Mouse (Mus musculus): ENCODE measurements around the gene Ubap2. TPM values are rescaled to one million over a fixed set of nuclear protein-coding genes. Genes with fewer than 3 reads are reported as not detected.

The Ubap2 gene
- total and polyA plus RNA-seq, 3 experiments, result 22.7 to 170 (median 127) TPM

DNA sequence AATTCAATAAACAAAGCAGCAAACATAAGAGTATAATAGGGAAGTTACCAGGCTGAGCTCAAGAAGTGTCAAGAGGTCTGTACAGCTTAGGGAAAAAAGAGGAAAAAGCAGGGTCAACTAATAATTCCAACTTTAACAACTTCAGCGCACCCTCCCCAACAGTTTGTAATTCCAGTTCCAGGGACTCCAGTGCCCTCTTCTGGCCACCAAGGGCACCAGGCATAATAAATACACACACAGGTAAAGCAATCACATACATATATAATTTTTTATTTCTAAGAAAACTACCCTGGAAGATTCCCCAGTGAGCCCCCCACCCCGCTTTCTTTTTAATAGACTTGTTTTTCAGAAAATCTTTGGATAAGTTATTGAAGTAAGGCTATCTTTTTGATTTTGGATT, 29.5 kb downstream of the Ubap2 start:
- Histone ChIP-seq H3K79me2 (ENCODE audit: control insufficient read depth, insufficient read depth, low read length, poor library complexity) (peaks cover 37% of the 10 kb centered on the region), H3K27ac (ENCODE audit: control insufficient read depth, low read depth, low read length) (no peak overlapping the region), H3K9ac (ENCODE audit: control insufficient read depth, low read depth, low read length, poor library complexity, severe bottlenecking) (no peak overlapping the region), H3K27me3 (ENCODE audit: control insufficient read depth in 1 of 2, insufficient read depth in 2 of 2, low read length in 2 of 2) (no peaks in the 10 kb centered on the region), H3K9me3 (replicated peaks; ENCODE audit: insufficient read depth, low read length) (no peaks in the 10 kb centered on the region), H3K4me1 (ENCODE audit: control insufficient read depth in 1 of 2, insufficient read depth in 2 of 2, low read length in 2 of 2) (no peaks in the 10 kb centered on the region), H3K36me3 (ENCODE audit: control insufficient read depth in 1 of 2, insufficient read depth in 2 of 2, low read length in 2 of 2) (peaks cover 0 to 78% of the 10 kb centered on the region in 2 experiments; a peak in 2 of 4 replicates), H3K4me3 (ENCODE audit: control insufficient read depth in 1 of 2, insufficient read depth in 1 of 2, low read depth in 2 of 2, low read length in 2 of 2) (no peak overlapping the region)
- TF ChIP-seq USF2 (IDR thresholded peaks at IDR 0.05; ENCODE audit: borderline replicate concordance in 1 of 2, insufficient read depth in 1 of 2, low read depth in 1 of 2, low read length in 2 of 2) (no peak), SIN3A (IDR thresholded peaks at IDR 0.05; ENCODE audit: low read length) (no peak), MEF2A (IDR thresholded peaks at IDR 0.05; ENCODE audit: extremely low read depth, insufficient replicate concordance, low read depth, low read length, poor library complexity, severe bottlenecking) (no peak), BHLHE40 (IDR thresholded peaks at IDR 0.05; ENCODE audit: borderline replicate concordance, low read depth, low read length) (no peak), CTCF (IDR thresholded peaks at IDR 0.05 in 2 of 3, conservative IDR thresholded peaks at IDR 0.05 in 1 of 3; ENCODE audit: control insufficient read depth in 1 of 3, insufficient read depth in 1 of 3, low read depth in 2 of 3, low read length in 3 of 3, poor library complexity in 1 of 3, severe bottlenecking in 1 of 3) (peak; percentile 18 to 47 (median 42); a peak in 5 of 6 replicates), UBTF (IDR thresholded peaks at IDR 0.05; ENCODE audit: borderline replicate concordance, insufficient read depth, low read depth, low read length) (no peak)
- DNase-seq (ENCODE audit: low read depth, low spot score), result peak; percentile 22

DNA sequence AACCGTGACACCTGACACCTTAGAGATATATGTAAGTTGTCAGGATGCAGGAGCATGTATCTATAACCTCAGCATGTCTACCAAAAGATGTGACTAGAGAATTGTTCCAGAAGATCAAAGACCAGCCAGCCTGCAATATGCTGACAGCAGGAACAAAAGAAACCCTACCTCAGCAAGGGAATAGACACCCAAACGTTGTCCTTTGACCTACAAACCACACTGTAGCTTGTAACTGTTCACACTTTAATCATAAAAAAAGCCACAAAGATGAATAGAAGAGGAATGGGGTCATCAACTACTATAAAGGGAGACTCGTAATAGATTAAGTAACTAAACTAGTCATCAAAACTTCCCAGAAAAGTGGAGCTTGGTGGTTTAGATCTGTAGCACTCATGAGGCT, 34.0 kb downstream of the Ubap2 start:
- no peak overlapping the region for H3K9ac ChIP-seq (ENCODE audit: control insufficient read depth, low read depth, low read length, poor library complexity, severe bottlenecking)
- no peak overlapping the region for H3K4me3 ChIP-seq (ENCODE audit: control insufficient read depth in 1 of 2, insufficient read depth in 1 of 2, low read depth in 2 of 2, low read length in 2 of 2)
- H3K4me1 ChIP-seq (ENCODE audit: control insufficient read depth in 1 of 2, insufficient read depth in 2 of 2, low read length in 2 of 2), result no peaks in the 10 kb centered on the region
- H3K27me3 ChIP-seq (ENCODE audit: control insufficient read depth in 1 of 2, insufficient read depth in 2 of 2, low read length in 2 of 2), result no peaks in the 10 kb centered on the region
- DNase-seq (ENCODE audit: low read depth, low spot score), result no peak
- TF ChIP-seq JUND (IDR thresholded peaks at IDR 0.05; ENCODE audit: low read depth, low read length), result no peak
- no peak for TF ChIP-seq ZNF384 (IDR thresholded peaks at IDR 0.05; ENCODE audit: low read depth, low read length)
- TF ChIP-seq EP300 (IDR thresholded peaks at IDR 0.05; ENCODE audit: low read depth in 1 of 2, low read length in 2 of 2), result no peak
- no peak for TF ChIP-seq USF1 (IDR thresholded peaks at IDR 0.05; ENCODE audit: low read depth, low read length)
- no peak for TF ChIP-seq HCFC1 (IDR thresholded peaks at IDR 0.05; ENCODE audit: low read depth, low read length)
- TF ChIP-seq RAD21 (IDR thresholded peaks at IDR 0.05; ENCODE audit: low read depth, low read length), result no peak
- TF ChIP-seq CTCF (IDR thresholded peaks at IDR 0.05 in 2 of 3, conservative IDR thresholded peaks at IDR 0.05 in 1 of 3; ENCODE audit: control insufficient read depth in 1 of 3, insufficient read depth in 1 of 3, low read depth in 2 of 3, low read length in 3 of 3, poor library complexity in 1 of 3, severe bottlenecking in 1 of 3), result no peak
- peaks cover 4 to 46% of the 10 kb centered on the region in 2 experiments; a peak in 2 of 4 replicates for H3K36me3 ChIP-seq (ENCODE audit: control insufficient read depth in 1 of 2, insufficient read depth in 2 of 2, low read length in 2 of 2)
- no peak overlapping the region for H3K27ac ChIP-seq (ENCODE audit: control insufficient read depth, low read depth, low read length)
- H3K9me3 ChIP-seq (replicated peaks; ENCODE audit: insufficient read depth, low read length), result no peaks in the 10 kb centered on the region
- peaks cover 33% of the 10 kb centered on the region for H3K79me2 ChIP-seq (ENCODE audit: control insufficient read depth, insufficient read depth, low read length, poor library complexity)

DNA sequence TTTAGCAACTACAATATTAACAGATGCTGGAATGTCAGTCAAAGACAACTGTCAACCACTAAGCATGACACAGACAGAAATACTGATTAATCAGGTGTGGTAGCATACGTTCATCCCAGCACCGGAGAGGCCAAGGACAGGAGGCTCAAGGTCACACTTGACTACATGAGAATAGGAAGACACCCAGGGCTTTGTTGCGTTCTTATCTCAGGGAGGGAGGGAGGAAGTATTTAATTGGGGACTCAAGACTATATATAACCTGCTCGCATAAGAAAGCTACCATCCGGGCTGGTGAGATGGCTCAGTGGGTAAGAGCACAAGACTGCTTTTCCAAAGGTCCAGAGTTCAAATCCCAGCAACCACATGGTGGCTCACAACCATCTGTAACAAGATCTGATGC, 39.3 kb downstream of the Ubap2 start:
- no peaks in the 10 kb centered on the region for H3K27me3 ChIP-seq (ENCODE audit: control insufficient read depth in 1 of 2, insufficient read depth in 2 of 2, low read length in 2 of 2)
- no peak overlapping the region for H3K4me3 ChIP-seq (ENCODE audit: control insufficient read depth in 1 of 2, insufficient read depth in 1 of 2, low read depth in 2 of 2, low read length in 2 of 2)
- no peak for DNase-seq (ENCODE audit: low read depth, low spot score)
- H3K27ac ChIP-seq (ENCODE audit: control insufficient read depth, low read depth, low read length), result no peak overlapping the region
- H3K36me3 ChIP-seq (ENCODE audit: control insufficient read depth in 1 of 2, insufficient read depth in 2 of 2, low read length in 2 of 2), result peaks cover 4 to 37% of the 10 kb centered on the region in 2 experiments; a peak in 2 of 4 replicates
- peaks cover 12% of the 10 kb centered on the region for H3K79me2 ChIP-seq (ENCODE audit: control insufficient read depth, insufficient read depth, low read length, poor library complexity)
- no peaks in the 10 kb centered on the region for H3K9me3 ChIP-seq (replicated peaks; ENCODE audit: insufficient read depth, low read length)
- H3K9ac ChIP-seq (ENCODE audit: control insufficient read depth, low read depth, low read length, poor library complexity, severe bottlenecking), result no peak overlapping the region
- TF ChIP-seq GATA1 (IDR thresholded peaks at IDR 0.05; ENCODE audit: low read depth, low read length) (0 out of 2 replicates have a peak, but pooled peaks have one; percentile 5), SMC3 (IDR thresholded peaks at IDR 0.05; ENCODE audit: low read depth, low read length) (no peak), EP300 (IDR thresholded peaks at IDR 0.05; ENCODE audit: low read depth in 1 of 2, low read length in 2 of 2) (no peak), TCF12 (IDR thresholded peaks at IDR 0.05; ENCODE audit: low read depth, low read length) (no peak), POLR2AphosphoS2 (IDR thresholded peaks at IDR 0.05; ENCODE audit: low read length) (no peak)
- no peaks in the 10 kb centered on the region for H3K4me1 ChIP-seq (ENCODE audit: control insufficient read depth in 1 of 2, insufficient read depth in 2 of 2, low read length in 2 of 2)

Data from MEL (cell line).